Mouse (Mus musculus) ovary, postnatal 14 days (tissue): ENCODE measurements at regions not wholly inside any gene's neighbourhood (a gene's known extent, or its start where the extent isn't known, plus 50 kb on each side); places are given as distances from the start of the nearest gene placed in this dataset.

Experiments used
- DNase-seq: peaks from one replicate; pipeline ENCODE4 v3.0.0; 2022; ENCODE audit warnings: low spot score

DNA sequence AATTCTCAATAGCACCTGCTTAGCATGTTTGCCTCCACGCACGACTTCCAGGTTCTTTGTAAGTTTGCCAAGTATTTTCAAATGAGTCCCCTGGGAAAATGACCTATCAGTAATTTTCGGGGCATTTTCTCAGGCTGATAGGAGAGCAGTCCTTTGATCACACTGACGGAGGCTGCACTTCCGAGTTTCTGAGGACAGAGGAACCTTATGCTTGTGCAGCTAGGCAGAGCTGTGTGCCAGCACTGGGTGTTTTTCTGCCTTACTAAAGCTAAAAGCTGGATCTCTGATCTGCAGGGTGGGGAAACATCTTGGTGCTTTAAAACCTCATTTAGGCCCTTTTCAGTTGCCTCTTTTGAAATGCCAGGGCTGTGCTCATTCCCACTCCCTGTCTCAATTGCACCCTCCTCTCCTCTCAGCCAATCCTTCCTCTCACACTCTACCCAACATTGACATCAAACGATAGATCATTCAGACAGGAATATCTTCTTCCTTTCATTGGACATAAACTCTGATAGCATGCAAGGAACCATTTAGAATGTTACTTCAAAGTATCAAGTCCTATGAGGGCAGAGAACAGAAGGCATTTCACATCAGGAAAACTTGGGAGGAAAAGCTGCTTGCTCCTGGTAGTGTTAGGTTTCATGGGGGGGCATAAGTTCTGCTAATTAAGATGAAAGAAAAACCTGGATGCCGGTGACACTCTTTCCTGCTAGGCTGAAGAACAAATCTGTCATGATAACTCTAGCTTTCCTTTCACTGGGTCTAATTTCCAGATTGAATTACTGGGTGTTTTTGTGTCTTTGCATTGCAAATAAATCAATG is 95.3 kb downstream of the Lurap1l start:
- DNase-seq: no peak

DNA sequence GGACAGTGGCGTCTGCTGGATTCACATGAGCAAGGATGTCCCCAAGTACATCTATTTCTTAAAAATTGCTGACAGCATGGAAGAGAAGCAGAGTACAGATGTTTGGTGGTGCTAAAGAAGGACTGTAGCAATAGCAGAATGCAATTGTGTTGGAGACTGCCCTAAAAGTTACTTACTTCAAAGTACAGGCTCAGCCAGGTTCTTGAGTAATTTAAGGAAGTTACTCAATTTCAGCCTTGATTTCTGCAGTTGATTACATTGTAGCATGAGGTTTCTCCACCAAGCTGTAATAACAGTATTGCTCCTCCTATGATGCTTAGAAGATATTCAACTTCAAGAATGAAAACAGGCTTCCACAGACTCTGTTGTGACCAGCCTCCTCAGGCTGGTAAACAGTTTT is 96.1 kb downstream of the Lurap1l start:
- no peak for DNase-seq

DNA sequence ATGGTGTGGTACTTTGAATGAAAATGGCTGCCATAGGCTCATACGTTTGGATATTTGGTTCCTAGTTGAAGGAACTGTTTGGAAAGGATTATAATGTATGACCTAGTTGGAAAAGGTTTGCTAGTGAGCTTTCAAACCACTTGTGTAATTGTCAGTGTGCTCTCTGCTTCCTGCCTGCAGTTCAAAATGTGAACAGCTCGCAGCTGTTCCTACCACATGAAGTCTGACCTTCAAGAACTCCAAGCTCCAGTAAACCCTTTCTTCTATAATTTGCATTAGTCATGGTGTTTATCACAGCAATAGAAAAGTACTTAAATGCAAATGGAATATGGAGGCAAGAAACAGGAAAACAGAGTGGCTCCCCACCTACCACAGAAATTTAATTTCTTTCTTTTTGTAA is 111.4 kb downstream of the Lurap1l start:
- no peak for DNase-seq

DNA sequence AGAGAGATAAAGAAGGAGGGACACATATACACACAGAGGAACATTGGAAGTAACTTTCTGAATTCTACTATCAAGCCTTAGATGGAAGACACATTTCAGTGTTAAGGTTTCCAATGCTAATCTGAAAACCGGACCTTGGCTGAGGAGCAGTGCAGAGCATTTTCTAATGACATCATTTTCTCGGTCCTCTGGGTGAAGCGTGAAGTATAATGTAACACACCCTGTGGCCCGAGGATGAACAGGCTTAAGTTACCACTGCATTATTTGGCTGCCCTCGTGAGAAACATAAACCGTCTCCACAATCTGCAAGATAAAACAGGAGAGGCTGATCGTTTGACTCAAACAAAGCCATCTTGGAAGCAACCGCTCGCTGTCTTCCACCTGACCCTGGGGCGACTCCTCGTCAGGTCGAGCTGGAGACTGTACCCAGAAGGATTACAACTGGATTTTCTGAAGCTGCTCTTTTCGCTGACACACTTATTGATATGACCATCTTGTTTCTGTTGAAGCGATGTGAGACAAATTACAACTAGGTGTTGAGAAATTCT is 113.1 kb downstream of the Lurap1l start:
- no peak for DNase-seq

DNA sequence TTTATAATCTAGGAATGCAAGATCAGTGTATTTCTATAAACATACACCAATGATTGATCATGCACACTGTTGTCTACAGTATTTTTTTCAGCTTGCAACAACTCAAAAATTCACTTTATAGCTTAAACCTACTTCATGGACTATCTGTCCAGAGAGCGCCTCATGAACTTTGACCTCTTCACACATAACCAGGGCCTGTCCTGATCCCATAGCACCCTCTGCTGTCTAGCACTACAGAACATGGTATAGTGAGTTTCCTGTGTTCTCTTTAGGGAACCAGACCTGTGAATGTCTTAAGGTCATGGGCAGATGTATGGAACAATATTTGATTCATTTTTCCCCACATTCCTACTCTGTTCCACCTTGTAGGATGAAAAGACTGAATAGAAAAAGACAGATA is 117.1 kb downstream of the Lurap1l start:
- DNase-seq: no peak

DNA sequence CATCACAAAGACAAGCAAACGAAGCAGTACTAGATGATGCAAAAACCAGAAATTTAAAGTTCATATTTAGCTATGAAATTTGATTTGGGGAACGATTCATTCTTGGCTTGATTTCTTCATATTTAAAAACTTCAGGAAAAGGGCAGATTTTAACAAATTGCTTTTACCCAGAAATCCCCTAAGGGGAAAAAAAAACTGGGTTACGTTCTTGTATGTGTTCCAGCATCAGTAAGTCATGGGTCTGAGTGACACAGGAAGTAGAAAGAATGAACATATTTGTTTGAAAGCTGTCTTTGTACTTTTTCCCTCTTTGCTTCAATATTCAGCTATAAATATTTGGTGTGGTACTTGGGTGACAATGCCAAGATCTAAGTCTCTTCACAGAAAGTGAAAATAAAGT is 120.2 kb downstream of the Lurap1l start:
- no peak for DNase-seq

DNA sequence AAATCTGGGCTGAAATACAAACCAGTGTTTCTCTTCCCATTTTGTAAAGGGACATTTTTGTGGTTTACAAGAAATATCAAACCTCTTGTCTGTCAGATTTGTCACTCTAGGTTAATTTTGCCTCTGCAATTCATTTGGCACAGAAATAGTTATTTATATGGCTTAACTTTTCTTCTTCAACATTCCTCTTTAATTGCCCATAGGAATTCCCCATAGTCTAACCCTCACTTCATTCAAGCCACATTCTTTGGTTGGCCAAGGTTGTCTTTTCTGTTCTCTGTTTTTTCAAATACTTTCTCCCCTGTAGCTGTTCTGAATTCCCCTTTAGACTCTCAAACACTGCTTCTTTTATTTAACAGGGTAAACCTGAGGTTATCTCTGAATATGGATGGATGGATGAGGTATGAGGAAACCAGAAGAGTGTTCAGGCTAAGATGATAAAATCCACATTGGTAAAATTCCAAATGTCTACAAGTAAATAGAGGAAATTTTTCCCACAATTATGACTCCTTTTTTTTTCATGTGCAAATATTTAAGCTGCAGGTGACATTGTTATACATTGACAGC is 127.0 kb downstream of the Lurap1l start:
- DNase-seq: no peak

DNA sequence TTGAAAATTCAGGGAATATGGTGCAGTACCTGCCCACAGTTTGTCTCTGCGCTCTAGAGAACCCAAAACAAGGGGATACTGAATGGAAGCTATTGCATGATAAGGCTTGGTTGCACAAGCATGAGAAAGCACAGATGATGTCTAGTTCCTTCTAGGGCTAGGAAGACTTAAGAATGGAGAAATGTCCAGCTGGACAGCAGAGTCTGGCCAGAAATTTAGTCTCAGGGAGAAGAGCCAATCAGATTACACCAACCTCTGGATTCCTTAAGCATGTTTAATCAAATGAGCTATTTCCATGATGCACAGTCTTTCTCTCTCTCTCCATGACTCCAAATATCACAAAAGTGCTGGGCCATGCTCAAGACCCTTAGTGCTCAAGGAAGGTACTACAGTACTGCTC is 147.8 kb downstream of the Lurap1l start:
- no peak for DNase-seq

DNA sequence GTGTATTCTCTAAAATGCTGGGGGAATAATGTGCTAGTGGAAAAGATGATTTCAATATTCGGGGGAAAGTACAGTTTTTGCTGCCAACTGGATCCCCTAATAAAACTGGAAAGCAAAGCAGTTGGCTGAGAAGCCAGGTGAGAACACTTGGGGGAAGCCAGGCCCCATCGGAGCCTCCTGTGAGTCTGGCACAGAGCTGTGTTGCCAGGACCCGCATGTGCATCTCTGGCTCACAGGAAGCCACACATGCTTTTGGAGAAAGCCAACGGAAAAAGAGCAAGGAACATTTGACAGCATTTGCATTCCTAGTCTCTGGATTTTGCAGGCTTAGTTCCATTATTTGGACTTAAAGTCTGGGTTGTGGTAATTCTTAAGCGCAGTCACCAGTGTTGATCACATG is 148.4 kb downstream of the Lurap1l start:
- DNase-seq: no peak

DNA sequence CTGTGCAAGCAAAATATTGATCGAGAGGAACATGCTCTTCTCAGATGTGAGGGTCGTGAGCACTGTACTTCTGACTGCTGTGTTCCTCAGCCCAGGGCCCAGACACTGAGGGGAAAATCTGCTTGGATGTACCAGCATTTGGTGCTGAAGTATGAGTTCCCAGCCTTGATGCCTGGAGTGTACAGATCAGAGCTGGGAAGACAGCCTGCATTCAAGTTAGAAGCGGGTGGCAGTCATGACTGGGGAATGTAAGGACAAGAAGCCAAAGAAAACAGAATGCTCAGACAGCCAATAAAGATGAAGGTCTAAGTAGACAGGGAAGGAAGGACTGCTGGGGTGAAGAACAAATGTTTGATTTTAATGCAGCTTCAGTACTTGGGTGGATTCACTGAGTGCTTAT is 148.9 kb downstream of the Lurap1l start:
- no peak for DNase-seq

DNA sequence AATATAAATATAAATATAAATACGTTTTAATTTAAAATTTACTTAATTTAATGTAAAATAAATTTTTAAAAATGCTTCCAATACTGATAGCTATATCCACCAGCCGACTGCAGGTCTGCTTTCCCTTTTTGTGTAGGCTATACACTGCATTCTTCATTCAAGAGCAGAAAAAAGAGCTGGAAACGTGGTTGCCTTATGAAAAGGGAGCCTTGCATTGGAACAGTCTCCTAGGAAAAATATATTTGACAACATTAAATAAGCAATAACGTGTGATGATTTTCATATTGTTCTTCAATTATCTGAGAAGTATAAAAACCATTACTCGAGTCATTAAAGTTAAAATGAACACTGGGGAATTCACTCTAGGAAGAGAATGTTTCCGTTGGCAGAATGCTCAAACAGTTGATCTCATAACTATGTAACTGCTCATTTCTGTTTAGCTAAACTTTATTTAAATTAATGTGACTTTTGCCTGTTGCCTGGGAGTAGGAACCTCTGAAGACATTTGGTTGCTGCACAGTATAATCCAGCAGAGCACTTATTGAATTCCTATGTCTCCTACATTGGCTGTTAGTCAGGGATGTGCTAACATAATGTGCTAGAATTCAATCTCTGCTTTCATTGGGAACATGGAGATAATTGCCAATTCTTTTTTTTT is 172.0 kb downstream of the Lurap1l start:
- no peak for DNase-seq

DNA sequence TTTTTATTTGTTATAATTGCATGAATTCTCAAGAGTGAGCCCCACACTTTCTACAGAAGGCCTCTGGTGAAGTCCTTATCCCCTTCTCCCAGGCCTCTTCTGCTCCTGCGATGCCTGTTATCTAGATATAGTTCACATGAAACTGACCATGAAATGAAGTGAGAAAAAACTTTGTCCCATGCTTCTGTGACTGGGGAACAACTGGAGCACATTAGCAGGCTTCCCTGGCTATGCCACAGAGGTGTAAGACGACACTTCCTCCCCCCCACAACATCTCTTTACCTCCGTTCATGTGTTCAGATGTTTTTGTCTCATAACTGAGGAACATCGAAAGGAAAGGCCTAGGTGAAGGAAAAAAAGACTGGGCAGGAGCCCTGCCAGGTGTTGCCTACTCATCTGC is 174.7 kb downstream of the Lurap1l start:
- no peak for DNase-seq

DNA sequence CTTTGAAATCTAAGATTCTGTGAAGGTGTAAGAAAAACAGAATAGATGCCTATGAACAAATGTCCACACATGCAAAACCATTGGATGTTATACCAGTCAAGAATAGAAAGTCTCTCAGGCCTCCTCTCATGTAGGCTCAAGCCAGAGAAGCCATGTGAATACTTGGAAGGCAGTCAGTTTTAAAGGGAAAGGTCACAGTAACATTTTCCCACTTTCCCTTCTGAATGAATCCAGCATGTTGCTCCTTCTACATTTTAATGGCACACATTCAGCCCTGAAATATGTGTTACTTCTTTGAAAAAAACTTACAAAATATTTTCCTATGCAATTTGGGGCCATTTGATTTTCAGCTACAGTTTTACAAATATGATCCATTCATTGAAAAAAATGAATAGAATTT is 186.1 kb downstream of the Lurap1l start:
- no peak for DNase-seq

DNA sequence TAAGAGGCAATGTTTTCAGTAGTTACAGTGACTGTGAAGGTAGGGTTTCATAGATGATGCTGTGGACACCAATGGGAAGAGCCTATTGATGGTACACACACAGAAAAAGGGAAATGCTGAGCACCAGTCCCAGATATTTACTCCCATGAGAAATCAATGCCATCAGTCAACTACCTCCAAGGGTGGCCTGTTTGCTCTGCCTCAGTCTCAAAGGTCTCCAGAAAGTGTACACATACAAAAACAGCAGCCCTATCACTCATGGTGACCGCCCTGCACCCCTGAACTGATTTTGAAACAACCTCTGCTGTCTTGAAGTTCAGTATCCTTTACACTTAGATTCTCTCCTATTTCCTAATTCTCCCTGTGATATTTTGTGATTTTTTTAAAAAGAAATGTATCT is 187.2 kb downstream of the Lurap1l start:
- DNase-seq: no peak

DNA sequence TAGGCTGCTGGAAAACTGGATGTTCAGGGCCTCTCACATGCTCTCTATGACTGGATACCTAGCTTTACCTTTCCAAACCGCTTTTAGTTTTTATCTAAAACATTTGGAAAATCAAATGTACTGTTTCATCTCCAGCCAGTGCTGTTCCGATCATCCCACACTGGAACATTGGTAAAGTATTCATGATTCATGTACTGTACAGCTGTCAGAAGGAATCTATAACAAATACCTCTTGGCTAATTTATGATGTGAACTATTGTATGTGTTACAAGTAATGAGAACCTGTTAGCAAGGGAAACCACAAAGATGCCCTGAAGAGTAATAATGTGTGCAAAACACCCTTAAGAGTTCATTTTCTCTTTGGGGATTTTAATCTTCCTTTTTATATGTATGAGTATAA is 190.6 kb downstream of the Lurap1l start:
- no peak for DNase-seq

DNA sequence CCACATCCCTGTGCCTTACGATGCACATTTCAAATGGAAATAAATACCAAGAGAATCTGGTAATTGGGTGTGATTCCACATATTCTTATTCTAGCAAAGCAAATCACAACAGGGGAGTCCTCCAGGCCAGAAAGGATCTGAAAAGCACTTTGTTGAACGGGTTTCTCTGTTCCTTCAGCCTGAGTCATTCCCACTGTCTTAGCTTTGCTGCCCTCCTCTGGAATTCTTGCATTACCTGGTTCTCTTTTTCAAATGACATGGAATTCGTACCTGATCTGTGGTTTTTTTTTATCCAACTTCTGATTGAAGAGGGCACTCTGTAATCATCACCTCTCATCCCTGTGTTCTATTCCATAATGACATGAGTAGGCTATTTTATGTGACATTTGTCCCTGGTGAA is 200.9 kb downstream of the Lurap1l start:
- DNase-seq: no peak

DNA sequence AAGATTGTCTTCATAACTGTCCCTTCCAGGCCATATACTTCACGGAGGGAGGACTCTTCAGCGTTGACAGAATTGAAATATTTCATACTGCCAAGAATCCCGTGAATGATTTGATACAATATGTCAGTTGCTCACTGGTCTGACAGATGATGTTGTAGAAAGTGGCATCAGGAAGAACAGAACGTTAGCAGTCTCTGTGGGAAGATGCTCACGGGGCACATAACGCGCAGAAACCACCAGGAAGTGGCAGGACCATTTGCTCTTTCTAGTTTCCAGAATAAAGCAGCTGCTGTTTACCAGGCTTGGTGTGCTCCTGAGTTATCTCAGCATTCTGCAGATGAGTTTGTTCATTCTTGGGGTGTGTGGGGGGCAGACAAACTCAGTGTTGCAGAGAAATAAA is 206.0 kb downstream of the Lurap1l start:
- no peak for DNase-seq

DNA sequence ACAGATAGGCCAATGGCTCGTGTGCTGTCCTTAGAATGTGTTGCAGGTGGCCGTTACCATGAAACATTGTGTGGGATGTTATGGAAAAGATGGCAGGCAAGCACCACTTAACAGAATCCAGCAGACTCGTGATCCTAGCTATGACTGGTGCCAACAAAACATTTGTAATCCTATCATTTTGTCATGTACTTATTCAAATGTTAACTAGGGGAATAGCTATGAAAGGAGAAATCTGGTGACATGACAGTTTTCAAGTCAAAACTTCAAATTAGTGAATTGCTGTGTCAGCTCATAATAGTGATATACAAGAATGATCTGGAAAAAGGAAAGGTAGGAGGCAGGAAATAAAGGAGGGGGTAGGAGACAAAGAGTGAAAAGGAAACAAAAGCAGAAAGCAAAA is 213.7 kb downstream of the Lurap1l start:
- no peak for DNase-seq

DNA sequence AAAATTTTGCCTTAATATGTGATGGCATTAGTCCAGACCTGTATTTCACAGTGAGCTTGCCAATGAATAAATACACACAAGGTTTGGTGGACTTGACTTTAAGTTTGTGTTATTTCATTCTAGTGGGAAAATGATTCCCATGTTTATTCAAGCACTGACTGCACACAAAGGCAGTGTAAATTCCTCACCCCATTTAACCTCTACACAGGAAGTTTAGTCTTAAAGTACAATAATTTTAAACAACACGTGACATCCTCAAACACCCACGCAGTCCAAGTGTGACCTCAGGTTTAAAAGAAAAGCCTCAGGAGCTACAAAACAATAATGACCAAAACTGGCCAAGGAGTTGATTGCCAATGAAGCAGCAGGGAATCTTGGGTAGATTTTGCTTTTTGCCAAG is 219.4 kb downstream of the Lurap1l start:
- no peak for DNase-seq

DNA sequence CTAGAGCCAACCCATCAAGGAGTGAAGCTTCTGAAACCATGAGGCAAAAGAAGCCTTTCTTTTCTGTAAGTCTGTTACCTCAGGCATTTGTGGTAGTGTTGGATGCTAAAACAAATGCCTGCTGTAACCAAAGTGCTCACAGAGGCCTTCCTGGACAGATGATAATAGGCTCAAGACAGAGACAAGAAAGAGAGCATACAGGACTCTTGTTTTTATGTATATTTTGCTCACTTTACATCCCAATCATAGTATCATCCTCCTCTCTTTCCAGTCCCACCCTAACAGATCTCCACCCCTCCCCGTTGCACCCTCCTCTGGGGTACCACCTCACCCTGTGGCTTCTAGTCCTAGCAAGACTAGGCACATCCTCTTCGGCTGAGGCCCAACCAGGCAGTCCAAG is 262.7 kb downstream of the Lurap1l start:
- DNase-seq: no peak

DNA sequence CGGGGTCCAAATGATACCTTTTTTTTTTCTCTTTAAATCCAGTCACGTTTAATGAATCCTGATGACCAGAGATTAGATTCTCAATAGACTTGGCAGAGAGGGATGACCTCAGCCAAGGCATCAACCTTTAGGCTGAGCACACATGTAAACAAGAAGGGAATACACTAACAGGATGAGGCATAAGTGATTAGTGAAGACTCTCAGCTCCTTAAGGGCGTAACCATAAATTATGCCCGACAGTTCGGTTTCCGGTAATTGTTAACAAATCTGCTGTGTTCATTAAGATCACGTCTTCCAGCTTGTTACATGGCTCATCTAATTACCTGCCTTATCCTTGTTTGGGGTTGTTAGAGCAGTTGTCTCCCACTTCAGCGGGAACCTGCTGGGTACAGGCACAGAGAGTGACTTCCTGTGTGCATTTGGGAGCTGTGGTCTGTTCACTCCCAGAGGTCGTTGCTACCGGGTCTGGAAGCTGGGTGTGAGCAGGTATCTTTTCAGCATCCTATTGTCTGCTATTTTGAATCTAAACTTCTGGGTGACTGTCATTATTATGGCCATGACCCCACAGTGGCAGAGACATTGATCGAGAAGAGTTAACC is 265.1 kb downstream of the Mpdz start:
- DNase-seq: no peak

DNA sequence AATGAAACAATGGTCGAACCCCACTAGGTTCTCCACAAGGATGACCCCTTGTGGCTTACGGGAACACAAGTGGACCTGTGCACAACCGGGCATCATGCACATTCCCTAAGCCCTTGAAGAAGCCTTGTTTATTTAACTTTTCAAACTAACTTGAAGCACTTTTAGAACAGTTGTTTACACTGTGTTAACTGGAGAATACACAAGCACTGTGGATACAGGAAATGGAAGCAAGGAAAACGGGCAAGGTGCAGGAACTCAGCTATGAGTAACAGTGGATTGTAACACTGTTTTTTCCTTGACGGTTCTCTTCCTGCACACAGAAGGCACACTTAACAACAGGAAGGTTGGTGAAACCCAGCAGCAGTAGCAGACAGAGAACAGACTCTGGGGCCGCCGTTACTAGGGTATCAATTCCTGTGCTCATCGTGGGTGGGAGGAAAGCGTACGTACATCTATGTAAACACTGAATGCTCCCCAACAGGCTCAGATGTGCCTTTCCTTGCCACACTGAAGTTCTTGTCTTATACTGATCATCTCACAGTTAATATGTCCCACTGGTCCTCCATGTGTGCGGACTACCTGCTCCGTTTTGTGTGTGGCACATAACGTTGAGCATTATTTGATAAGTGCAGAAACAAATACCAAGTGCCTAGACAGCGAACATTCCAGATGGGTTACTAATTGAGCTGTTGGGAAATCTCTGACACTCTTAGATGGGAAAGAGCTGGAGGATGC is 264.4 kb downstream of the Mpdz start:
- DNase-seq: no peak
